Mouse (Mus musculus): Measurements from ENCODE around the gene Cdk14.

DNA sequence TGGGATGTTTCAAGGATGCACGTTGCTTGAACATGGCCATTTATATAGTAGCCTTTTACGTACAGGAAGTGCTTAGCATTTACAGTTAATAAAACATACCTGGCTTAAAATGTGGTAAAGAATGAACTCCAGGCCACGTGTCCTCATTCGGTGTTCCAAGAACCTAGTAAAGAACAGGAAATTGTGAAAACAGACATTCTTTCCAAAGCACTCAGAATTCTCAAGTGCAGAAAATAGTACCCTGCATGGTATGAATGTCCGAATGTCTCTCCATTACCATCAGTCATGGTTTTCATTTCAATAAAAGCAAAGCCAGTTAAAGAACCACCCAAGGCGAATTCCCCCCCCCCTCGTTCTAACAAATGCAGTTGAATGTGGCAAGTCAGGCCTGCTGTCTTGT is 470.7 kb downstream of the Cdk14 start:
- TF ChIP-seq POLR2A (IDR thresholded peaks at IDR 0.05; ENCODE audit: insufficient read depth, low read depth, low read length) = no peak
- TF ChIP-seq CTCF (IDR thresholded peaks at IDR 0.05; ENCODE audit: insufficient read depth, low read depth, low read length) = no peak

All from olfactory bulb, adult 2 months (tissue).